Mouse (Mus musculus) hindbrain, postnatal 0 days (tissue): ENCODE data around the gene Hivep3. TPM values are rescaled to one million over a fixed set of nuclear protein-coding genes. Genes with fewer than 3 reads are reported as not detected.

ENCODE experiments used
- ATAC-seq: fragments of 200-750 bp; cut with Nextera tagmentation; 2 replicates; pipeline ENCODE4 v1.8.0; 2017; ENCODE audit warnings: mild to moderate bottlenecking, moderate TSS enrichment, moderate library complexity
- DNase-seq: peaks from one replicate; pipeline ENCODE4 v3.0.0-alpha.2; 2015; ENCODE audit warnings: low spot score
- H3K27ac ChIP-seq: fragments of 300-500 bp; sonication (generic); 2 replicates; pipeline ENCODE4 v1.5.1; 2014; ENCODE audit warnings: mild to moderate bottlenecking
- H3K27me3 ChIP-seq: fragments of 300-500 bp; sonication (generic); 2 replicates; pipeline ENCODE4 v1.6.1; 2014; ENCODE audit warnings: low read length, mixed read lengths; ENCODE audit not compliant: insufficient read depth
- H3K36me3 ChIP-seq: fragments of 300-500 bp; sonication (generic); 2 replicates; pipeline ENCODE4 v1.6.1; 2014; ENCODE audit warnings: low read length, mixed read lengths; ENCODE audit not compliant: insufficient read depth
- H3K4me1 ChIP-seq: fragments of 300-500 bp; sonication (generic); 2 replicates; pipeline ENCODE4 v1.6.1; 2014; ENCODE audit warnings: antibody characterized with exemption, low read length, mixed read lengths; ENCODE audit not compliant: insufficient read depth
- H3K4me2 ChIP-seq: fragments of 300-500 bp; sonication (generic); 2 replicates; pipeline ENCODE4 v1.6.1; 2014; ENCODE audit warnings: low read depth, mild to moderate bottlenecking, low read length, moderate library complexity, mixed read lengths
- H3K4me3 ChIP-seq: fragments of 300-500 bp; sonication (generic); 2 replicates; pipeline ENCODE4 v1.5.1; 2014; ENCODE audit warnings: low read length
- H3K9ac ChIP-seq: fragments of 300-500 bp; sonication (generic); replicated peaks from 2 replicates; pipeline ENCODE4 v1.6.1; 2014; ENCODE audit warnings: mild to moderate bottlenecking, low read length, moderate library complexity, mixed read lengths
- H3K9me3 ChIP-seq: fragments of 300-500 bp; sonication (generic); 2 replicates; pipeline ENCODE4 v1.6.1; 2016; ENCODE audit warnings: low read length, mixed read lengths
- CTCF ChIP-seq: IDR thresholded peaks from 2 replicates; pipeline ENCODE4 v1.5.1; 2016; ENCODE audit warnings: antibody characterized with exemption, control low read depth, low read depth
- WGBS: fragments of 180-500 bp; shearing (Covaris S2); extraction: QIAGEN DNeasy Blood & Tissue Kit; methylation state at CpG from one replicate; pipeline ENCODE4 v1.1.7; 2014; 5-methylcytosine and 5-hydroxymethylcytosine counted together
- polyA plus RNA-seq: library from polyadenylated mRNA; unstranded; fragments of >200 nt; fragmentation: Nextera tagmentation; extraction: Ambion mirVana; gene quantifications from 2 replicates; pipeline ENCODE4 v1.2.1, GENCODE M21; 2015
- total RNA-seq: library from RNA; depleted of rRNA; stranded (reverse); fragments of >200 nt; gene quantifications from 2 replicates; pipeline ENCODE4 v1.2.3, GENCODE M21; 2014

Hivep3 gene
- total and polyA plus RNA-seq, 2 experiments from 2014 or later: 11.0 to 15.1 TPM

DNA sequence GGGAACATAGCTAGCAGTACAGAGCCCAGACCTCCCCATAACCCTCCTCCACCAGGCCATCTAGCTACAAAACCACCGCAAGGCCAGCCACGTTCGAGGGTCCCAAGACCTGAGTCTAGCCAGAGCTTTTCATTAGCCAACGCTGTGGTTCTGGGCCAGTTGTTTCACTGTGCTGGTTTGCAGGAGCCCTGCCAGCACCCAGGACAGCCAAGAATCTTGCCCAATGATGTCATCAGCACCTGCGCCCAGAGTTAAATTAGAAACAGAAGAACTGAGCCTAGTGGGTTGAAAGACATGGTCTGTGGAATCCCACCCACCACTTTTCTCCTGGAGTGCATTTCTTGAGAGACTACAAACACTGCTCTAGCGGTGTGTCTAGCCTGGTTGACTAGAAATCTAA, 392.5 kb downstream of the Hivep3 start:
- no peak for ATAC-seq
- Histone ChIP-seq H3K27me3 (no peaks in the 10 kb centered on the region), H3K4me1 (no peaks in the 10 kb centered on the region), H3K4me2 (no peak overlapping the region), H3K9me3 (no peaks in the 10 kb centered on the region), H3K9ac (no peak overlapping the region), H3K36me3 (0 out of 2 replicates have a peak, but pooled peaks cover 5% of the 10 kb centered on the region), H3K4me3 (no peak overlapping the region), H3K27ac (no peak overlapping the region)
- 81% methylated on average over 6 of the region's 6 CpGs for WGBS
- DNase-seq: no peak
- no peak for TF ChIP-seq CTCF

DNA sequence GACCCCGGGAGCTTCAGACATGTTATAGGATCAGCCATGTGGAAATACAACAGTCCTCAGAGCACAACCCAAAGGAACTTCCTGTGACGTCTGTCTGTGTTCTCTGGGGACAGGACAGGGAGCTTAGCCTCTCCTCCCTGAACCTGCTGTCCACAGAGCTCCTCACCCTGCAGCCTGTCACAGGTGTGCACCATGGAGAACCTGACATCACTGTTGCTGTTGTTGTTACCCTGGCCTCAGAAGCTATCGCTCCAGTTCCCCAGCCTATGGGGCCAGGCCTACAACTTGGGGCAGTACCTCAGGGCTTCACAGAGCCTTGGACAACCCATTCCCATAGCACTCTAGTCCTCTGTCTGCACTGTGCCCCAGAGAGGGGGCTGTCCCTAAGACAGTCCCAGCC, 393.7 kb downstream of the Hivep3 start:
- WGBS: 78% methylated on average over 3 of the region's 3 CpGs
- H3K27ac ChIP-seq: no peak overlapping the region
- no peak for TF ChIP-seq CTCF
- H3K27me3 ChIP-seq: no peaks in the 10 kb centered on the region
- H3K36me3 ChIP-seq: 0 out of 2 replicates have a peak, but pooled peaks cover 5% of the 10 kb centered on the region
- H3K4me1 ChIP-seq: no peaks in the 10 kb centered on the region
- H3K9ac ChIP-seq: no peak overlapping the region
- DNase-seq (no peak), ATAC-seq (no peak)
- H3K9me3 ChIP-seq: no peaks in the 10 kb centered on the region
- H3K4me2 ChIP-seq: no peak overlapping the region
- H3K4me3 ChIP-seq: no peak overlapping the region

DNA sequence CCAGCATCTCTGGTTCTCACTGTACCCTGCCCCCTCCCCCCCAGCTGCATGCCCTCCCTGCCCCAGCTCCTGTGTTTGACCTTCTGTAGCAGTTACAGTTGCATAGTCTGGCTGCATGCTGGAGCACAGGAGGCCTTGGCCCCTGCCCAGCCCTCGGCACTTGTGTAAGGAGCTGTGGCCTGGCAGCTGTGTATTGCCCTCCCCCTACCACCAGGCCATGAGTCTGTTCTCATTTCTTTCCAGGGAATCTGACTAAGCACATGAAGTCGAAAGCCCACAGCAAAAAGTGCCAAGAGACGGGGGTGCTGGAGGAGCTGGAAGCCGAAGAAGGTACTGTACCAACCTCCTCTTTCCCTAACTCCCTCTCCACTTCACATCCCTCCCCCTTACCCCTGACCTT, 394.4 kb downstream of the Hivep3 start:
- DNase-seq: peak; percentile 66
- no peaks in the 10 kb centered on the region for H3K4me1 ChIP-seq
- no peaks in the 10 kb centered on the region for H3K27me3 ChIP-seq
- H3K9ac ChIP-seq: no peak overlapping the region
- H3K9me3 ChIP-seq: no peaks in the 10 kb centered on the region
- TF ChIP-seq CTCF: peak; percentile 21; the same call in 1 of the 2 replicates
- no peaks in the 10 kb centered on the region for H3K36me3 ChIP-seq
- no peak overlapping the region for H3K27ac ChIP-seq
- WGBS: 48% methylated on average over 4 of the region's 4 CpGs
- H3K4me3 ChIP-seq: no peak overlapping the region
- 0 out of 2 replicates have a peak, but pooled peaks have one; percentile 25 for ATAC-seq
- no peak overlapping the region for H3K4me2 ChIP-seq

DNA sequence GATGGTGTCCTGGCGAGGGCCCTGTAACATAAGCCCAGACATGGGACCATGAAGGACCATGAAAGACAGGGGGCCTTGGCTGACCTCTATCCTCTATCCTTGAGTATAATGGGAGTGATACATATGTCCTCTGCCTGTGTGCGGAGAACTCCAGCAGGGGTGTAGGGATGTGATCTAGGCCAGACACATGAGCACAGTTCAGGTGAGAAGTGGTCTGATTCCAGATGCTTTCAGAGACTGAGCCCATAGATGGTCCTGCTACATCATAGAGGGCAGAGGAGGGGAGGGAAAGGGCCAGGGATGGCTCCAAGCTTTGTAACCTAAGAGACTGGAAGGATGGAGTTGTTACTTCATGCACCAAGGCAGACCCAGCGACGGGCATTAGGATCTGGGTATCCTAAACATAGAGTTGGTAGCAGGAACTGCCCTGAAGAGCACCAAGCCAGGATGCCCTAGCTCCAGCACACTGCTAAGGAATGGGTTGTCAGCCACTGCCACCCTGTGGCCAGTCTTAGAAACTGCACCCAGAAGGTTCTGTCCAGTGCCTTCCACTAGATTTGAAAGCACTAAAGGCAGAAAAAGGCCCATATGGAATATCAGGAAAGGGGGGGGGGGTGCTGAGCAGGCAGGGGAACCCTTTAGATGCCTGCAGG, 395.8 kb downstream of the Hivep3 start:
- H3K4me1 ChIP-seq: no peaks in the 10 kb centered on the region
- 44% methylated on average over 4 of the region's 4 CpGs for WGBS
- DNase-seq (peak; percentile 86), ATAC-seq (peak; percentile 74; the same call in 1 of the 2 replicates)
- no peaks in the 10 kb centered on the region for H3K36me3 ChIP-seq
- no peaks in the 10 kb centered on the region for H3K27me3 ChIP-seq
- H3K4me2 ChIP-seq: no peak overlapping the region
- H3K4me3 ChIP-seq: no peak overlapping the region
- peak; percentile 97 for TF ChIP-seq CTCF
- no peak overlapping the region for H3K9ac ChIP-seq
- H3K27ac ChIP-seq: no peak overlapping the region
- no peaks in the 10 kb centered on the region for H3K9me3 ChIP-seq

DNA sequence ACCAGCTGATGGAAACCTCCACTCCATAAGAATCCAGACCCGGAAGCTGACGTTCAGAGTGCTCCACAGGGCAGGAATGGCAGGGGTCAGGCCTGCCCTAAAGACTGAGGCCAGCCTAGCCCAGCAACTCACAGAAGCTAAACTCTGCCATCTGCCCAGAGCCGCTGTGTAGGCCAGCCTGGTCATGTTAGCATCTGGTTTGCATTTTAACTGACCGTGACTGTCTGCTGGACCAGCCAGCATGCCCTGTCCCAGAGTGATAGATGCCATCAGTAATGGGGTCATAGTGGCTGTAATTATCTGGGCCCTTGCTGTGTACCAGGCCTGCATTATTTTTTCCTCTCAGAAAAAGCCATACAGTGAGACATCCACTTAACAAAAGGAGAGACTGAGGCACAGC, 397.3 kb downstream of the Hivep3 start:
- TF ChIP-seq CTCF: no peak
- no peak for DNase-seq
- H3K9ac ChIP-seq: no peak overlapping the region
- H3K4me1 ChIP-seq: no peaks in the 10 kb centered on the region
- no peak overlapping the region for H3K4me2 ChIP-seq
- no peaks in the 10 kb centered on the region for H3K36me3 ChIP-seq
- no peaks in the 10 kb centered on the region for H3K9me3 ChIP-seq
- no peak overlapping the region for H3K4me3 ChIP-seq
- 57% methylated on average over 4 of the region's 4 CpGs for WGBS
- ATAC-seq: no peak
- no peaks in the 10 kb centered on the region for H3K27me3 ChIP-seq
- no peak overlapping the region for H3K27ac ChIP-seq

DNA sequence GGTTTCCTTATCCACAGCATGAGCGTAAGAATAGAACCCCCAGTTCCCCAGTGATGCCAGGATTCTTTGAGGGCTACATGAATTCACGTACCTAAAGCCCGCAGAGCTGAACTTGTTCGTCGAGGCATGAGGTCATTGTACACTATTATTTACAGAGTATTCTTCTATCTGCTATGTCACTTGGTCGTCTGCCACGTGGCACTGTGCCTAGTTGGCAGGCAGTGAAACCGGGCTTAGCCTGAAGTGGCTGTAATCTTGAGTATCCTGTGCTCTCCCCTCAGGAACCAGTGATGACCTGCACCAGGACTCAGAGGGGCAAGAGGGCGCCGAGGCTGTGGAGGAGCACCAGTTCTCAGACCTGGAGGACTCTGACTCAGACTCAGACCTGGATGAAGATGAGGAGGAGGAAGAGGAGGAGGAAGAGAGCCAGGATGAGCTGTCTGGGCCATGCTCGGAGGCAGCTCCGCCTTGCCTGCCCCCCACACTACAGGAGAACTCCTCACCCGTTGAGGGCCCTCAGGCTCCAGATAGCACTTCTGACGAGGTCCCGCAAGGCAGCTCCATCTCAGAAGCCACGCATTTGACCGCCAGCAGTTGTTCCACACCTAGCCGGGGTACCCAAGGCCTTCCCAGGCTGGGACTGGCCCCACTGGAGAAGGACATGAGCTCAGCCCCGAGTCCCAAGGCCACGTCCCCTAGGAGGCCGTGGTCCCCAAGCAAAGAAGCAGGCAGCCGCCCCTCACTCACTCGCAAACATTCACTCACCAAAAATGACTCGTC, 398.0 kb downstream of the Hivep3 start:
- Histone ChIP-seq H3K27me3 (no peaks in the 10 kb centered on the region), H3K27ac (no peak overlapping the region), H3K36me3 (no peaks in the 10 kb centered on the region), H3K9me3 (no peaks in the 10 kb centered on the region), H3K4me3 (no peak overlapping the region), H3K9ac (no peak overlapping the region), H3K4me2 (no peak overlapping the region), H3K4me1 (no peaks in the 10 kb centered on the region)
- DNase-seq (peak; percentile 77), ATAC-seq (no peak)
- 62% methylated on average over 24 of the region's 24 CpGs for WGBS
- TF ChIP-seq CTCF: no peak

DNA sequence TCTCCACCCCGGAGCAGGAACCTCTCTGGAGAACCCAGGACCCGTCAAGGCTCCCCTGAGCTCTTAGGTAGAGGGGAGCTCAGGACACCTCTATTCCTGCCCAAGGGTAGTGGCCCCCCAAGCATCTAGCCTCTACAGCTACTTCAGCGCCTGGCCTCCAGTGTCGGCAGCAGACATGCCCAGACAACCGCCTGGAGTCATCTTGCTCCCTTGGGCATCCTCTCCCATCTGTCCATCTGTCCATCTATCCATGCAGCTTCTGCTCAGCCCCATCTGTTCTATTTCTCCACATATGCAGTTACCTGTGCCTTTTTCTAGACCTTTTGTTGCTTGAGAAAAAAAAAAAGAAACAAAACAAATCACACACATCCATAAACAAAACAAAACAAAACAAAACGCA, 400.6 kb downstream of the Hivep3 start:
- no peaks in the 10 kb centered on the region for H3K4me1 ChIP-seq
- no peak overlapping the region for H3K9ac ChIP-seq
- no peaks in the 10 kb centered on the region for H3K9me3 ChIP-seq
- no peak overlapping the region for H3K27ac ChIP-seq
- ATAC-seq (no peak), DNase-seq (no peak)
- H3K27me3 ChIP-seq: no peaks in the 10 kb centered on the region
- no peak overlapping the region for H3K4me2 ChIP-seq
- no peak for TF ChIP-seq CTCF
- H3K36me3 ChIP-seq: no peaks in the 10 kb centered on the region
- 67% methylated on average over 6 of the region's 6 CpGs for WGBS
- H3K4me3 ChIP-seq: no peak overlapping the region
